Mouse (Mus musculus) hindbrain, embryonic 11.5 days (tissue): ENCODE measurements around the gene M6pr. TPM values are rescaled to one million over a fixed set of nuclear protein-coding genes. Genes with fewer than 3 reads are reported as not detected.
A peak's percentile ranks its signal among the peaks of the same experiment; 100 is the strongest.

Experiments
- ATAC-seq: fragments of 200-750 bp; cut with Nextera tagmentation; 2 replicates; pipeline ENCODE4 v1.8.0; 2017; ENCODE audit warnings: mild to moderate bottlenecking, moderate TSS enrichment, moderate library complexity; ENCODE audit not compliant: low FRiP score
- DNase-seq: peaks from one replicate; pipeline ENCODE4 v3.0.0-alpha.2; 2015; ENCODE audit warnings: low spot score
- H3K27ac ChIP-seq: fragments of 300-500 bp; sonication (generic); 2 replicates; pipeline ENCODE4 v1.5.1; 2014; ENCODE audit warnings: mild to moderate bottlenecking, low read depth, low read length
- H3K27me3 ChIP-seq: fragments of 300-500 bp; sonication (generic); 2 replicates; pipeline ENCODE4 v1.6.1; 2014; ENCODE audit warnings: mild to moderate bottlenecking, low read length, moderate library complexity, mixed read lengths; ENCODE audit not compliant: control insufficient read depth, insufficient read depth
- H3K36me3 ChIP-seq: fragments of 300-500 bp; sonication (generic); 2 replicates; pipeline ENCODE4 v1.6.1; 2014; ENCODE audit warnings: mild to moderate bottlenecking, low read length, moderate library complexity, mixed read lengths; ENCODE audit not compliant: control insufficient read depth, insufficient read depth
- H3K4me1 ChIP-seq: fragments of 300-500 bp; sonication (generic); replicated peaks from 2 replicates; pipeline ENCODE4 v1.6.1; 2014; ENCODE audit warnings: low read length, mixed read lengths; ENCODE audit not compliant: control insufficient read depth, insufficient read depth
- H3K4me2 ChIP-seq: fragments of 300-500 bp; sonication (generic); replicated peaks from 2 replicates; pipeline ENCODE4 v1.6.1; 2014; ENCODE audit warnings: mild to moderate bottlenecking, low read depth, low read length
- H3K4me3 ChIP-seq: fragments of 300-500 bp; sonication (generic); 2 replicates; pipeline ENCODE4 v1.5.1; 2014; ENCODE audit warnings: low read depth, low read length
- H3K9ac ChIP-seq: fragments of 300-500 bp; sonication (generic); 2 replicates; pipeline ENCODE4 v1.6.1; 2014; ENCODE audit warnings: low read depth, low read length
- H3K9me3 ChIP-seq: fragments of 300-500 bp; sonication (generic); 2 replicates; pipeline ENCODE4 v1.6.1; 2016; ENCODE audit warnings: low read length; ENCODE audit not compliant: control insufficient read depth
- WGBS: fragments of 180-500 bp; shearing (Covaris S2); extraction: QIAGEN DNeasy Blood & Tissue Kit; methylation state at CpG from one replicate; pipeline ENCODE4 v1.1.7; 2014; 5-methylcytosine and 5-hydroxymethylcytosine counted together
- polyA plus RNA-seq: library from polyadenylated mRNA; unstranded; fragments of >200 nt; fragmentation: Nextera tagmentation; extraction: Ambion mirVana; gene quantifications from 2 replicates; pipeline ENCODE4 v1.2.1, GENCODE M21; 2014

M6pr gene
- polyA plus RNA-seq: 84.4 and 91.4 TPM in 2 replicates

- no peak within 1 kb of the TSS; the same call in none of the 2 replicates for H3K27ac ChIP-seq
- peak; percentile 98 for ATAC-seq
Observed at GRCm38 (mm10) chr6:122308505-122309393, at the start of gene M6pr. Gene M6pr, plus strand, starts transcription at chr6:122308720.

DNA sequence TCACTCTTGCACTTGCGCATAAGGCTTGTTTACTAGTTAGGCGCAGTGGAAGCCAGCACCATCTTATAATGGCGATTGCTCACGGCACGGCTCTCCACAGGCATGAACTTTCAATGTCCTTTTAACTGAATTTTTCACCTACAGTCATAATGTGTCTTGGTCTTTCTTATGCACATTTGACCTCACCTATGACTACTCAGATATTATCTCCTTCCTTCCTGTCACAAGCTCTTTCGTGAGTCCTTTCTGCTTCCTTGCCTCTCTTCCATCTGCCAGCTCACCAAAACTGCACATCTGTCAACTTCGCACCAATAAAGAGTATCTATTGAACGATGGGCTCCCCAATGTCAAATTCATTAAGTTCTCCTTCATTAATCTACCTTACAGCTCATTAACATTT, 46.0 kb upstream of the M6pr start:
- Histone ChIP-seq H3K27ac (no peak overlapping the region), H3K4me2 (no peak overlapping the region), H3K36me3 (no peaks in the 10 kb centered on the region), H3K27me3 (no peaks in the 10 kb centered on the region), H3K4me3 (no peak overlapping the region), H3K4me1 (no peaks in the 10 kb centered on the region), H3K9ac (no peak overlapping the region), H3K9me3 (no peaks in the 10 kb centered on the region)
- DNase-seq: no peak
- 92% methylated on average over 8 of the region's 8 CpGs for WGBS
- no peak for ATAC-seq

More at GRCm38 (mm10) chr6:122308505-122309393, at the start of gene M6pr:
- Histone ChIP-seq H3K36me3 (no peaks in the 10 kb centered on the region), H3K9ac (peak within 1 kb of the TSS; percentile 76), H3K27me3 (no peaks in the 10 kb centered on the region), H3K4me1 (peaks cover 2% of the 10 kb centered on the region; the same call in 1 of the 2 replicates), H3K4me2 (peak within 1 kb of the TSS; percentile 81), H3K4me3 (peak within 1 kb of the TSS; percentile 76), H3K9me3 (no peaks in the 10 kb centered on the region)
- peak; percentile 95 for DNase-seq
- under 1% methylated on average over 49 of the region's 49 CpGs for WGBS

- H3K9ac ChIP-seq: no peak overlapping the region
- H3K27ac ChIP-seq: no peak overlapping the region
- H3K4me3 ChIP-seq: no peak overlapping the region
- H3K4me2 ChIP-seq: no peak overlapping the region
- H3K36me3 ChIP-seq: no peaks in the 10 kb centered on the region
- no peaks in the 10 kb centered on the region for H3K27me3 ChIP-seq
- DNase-seq (no peak), ATAC-seq (no peak)
- no peaks in the 10 kb centered on the region for H3K4me1 ChIP-seq
- WGBS: 85% methylated on average over 3 of the region's 3 CpGs
- no peaks in the 10 kb centered on the region for H3K9me3 ChIP-seq
Observed at GRCm38 (mm10) chr6:122268561-122268960, 40.0 kb upstream of the M6pr start.

DNA sequence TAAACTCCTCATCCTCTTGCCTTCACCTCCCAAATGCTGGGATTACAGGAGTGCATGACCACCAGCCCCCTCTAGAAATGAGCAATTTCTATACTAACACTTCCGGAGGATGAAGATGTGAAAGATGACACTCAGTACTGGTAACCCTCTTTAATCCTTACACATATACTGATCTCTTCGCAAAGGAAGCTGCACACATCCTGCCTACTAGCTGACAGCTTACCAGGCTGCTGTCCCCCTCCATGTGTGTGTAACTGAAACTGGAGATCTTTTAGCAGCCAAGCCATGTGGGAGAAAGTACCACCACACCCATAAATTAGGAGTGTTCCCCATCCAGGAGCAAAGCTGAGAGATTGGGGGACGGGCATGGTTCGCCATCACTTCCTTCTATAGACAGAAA, 39.4 kb upstream of the M6pr start:
- no peak overlapping the region for H3K9ac ChIP-seq
- 93% methylated on average over 4 of the region's 4 CpGs for WGBS
- H3K36me3 ChIP-seq: no peaks in the 10 kb centered on the region
- no peak overlapping the region for H3K4me2 ChIP-seq
- ATAC-seq: no peak
- no peak for DNase-seq
- no peaks in the 10 kb centered on the region for H3K27me3 ChIP-seq
- no peak overlapping the region for H3K27ac ChIP-seq
- no peaks in the 10 kb centered on the region for H3K4me1 ChIP-seq
- H3K9me3 ChIP-seq: no peaks in the 10 kb centered on the region
- H3K4me3 ChIP-seq: no peak overlapping the region

- no peak overlapping the region for H3K9ac ChIP-seq
- H3K27ac ChIP-seq: no peak overlapping the region
- H3K36me3 ChIP-seq: no peaks in the 10 kb centered on the region
- no peaks in the 10 kb centered on the region for H3K4me1 ChIP-seq
- DNase-seq (no peak), ATAC-seq (no peak)
- no peaks in the 10 kb centered on the region for H3K27me3 ChIP-seq
- WGBS: 90% methylated on average over 11 of the region's 11 CpGs
- H3K4me3 ChIP-seq: no peak overlapping the region
- H3K4me2 ChIP-seq: no peak overlapping the region
- H3K9me3 ChIP-seq: no peaks in the 10 kb centered on the region
Observed at GRCm38 (mm10) chr6:122270152-122270551, 38.4 kb upstream of the M6pr start.

- H3K27me3 ChIP-seq: no peaks in the 10 kb centered on the region
- H3K4me3 ChIP-seq: no peak overlapping the region
- no peaks in the 10 kb centered on the region for H3K4me1 ChIP-seq
- H3K36me3 ChIP-seq: no peaks in the 10 kb centered on the region
- H3K27ac ChIP-seq: no peak overlapping the region
- no peak for DNase-seq
- WGBS: 62% methylated on average over 5 of the region's 5 CpGs
- no peak overlapping the region for H3K9ac ChIP-seq
- H3K4me2 ChIP-seq: no peak overlapping the region
- no peaks in the 10 kb centered on the region for H3K9me3 ChIP-seq
- no peak for ATAC-seq
Observed at GRCm38 (mm10) chr6:122274546-122274945, 34.0 kb upstream of the M6pr start.

DNA sequence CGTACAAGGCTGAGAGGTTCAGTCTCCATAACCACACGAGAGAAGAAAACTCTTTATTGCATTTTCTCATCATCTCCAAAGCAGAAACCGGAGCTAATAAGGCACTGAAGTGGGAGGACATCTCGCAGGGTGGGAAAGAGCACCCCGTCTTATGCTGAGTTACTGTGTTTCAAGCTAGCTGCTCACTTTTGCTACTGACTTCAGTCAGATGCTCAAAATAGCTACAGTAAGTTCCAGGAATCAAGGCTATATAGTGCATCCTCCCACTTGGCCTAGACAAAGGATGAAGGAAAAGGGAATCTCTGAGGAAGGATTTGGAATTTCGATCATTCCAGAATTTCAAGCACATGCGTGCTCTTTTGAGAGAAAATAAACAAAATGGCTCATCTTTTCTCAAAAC, 32.0 kb upstream of the M6pr start:
- no peak for DNase-seq
- no peaks in the 10 kb centered on the region for H3K9me3 ChIP-seq
- H3K9ac ChIP-seq: no peak overlapping the region
- no peak overlapping the region for H3K27ac ChIP-seq
- no peaks in the 10 kb centered on the region for H3K27me3 ChIP-seq
- H3K4me3 ChIP-seq: no peak overlapping the region
- H3K4me1 ChIP-seq: no peaks in the 10 kb centered on the region
- WGBS: 88% methylated on average over 7 of the region's 7 CpGs
- no peaks in the 10 kb centered on the region for H3K36me3 ChIP-seq
- no peak for ATAC-seq
- no peak overlapping the region for H3K4me2 ChIP-seq

GRCm38 (mm10) chr6:122282782-122283181, 25.7 kb upstream of the M6pr start, which contains the start of gene Klrg1:
Gene Klrg1, minus strand, starts transcription at chr6:122282882.
- DNase-seq: no peak
- no peaks in the 10 kb centered on the region for H3K9me3 ChIP-seq
- H3K27ac ChIP-seq: no peak within 1 kb of the TSS
- no peaks in the 10 kb centered on the region for H3K36me3 ChIP-seq
- no peak within 1 kb of the TSS for H3K4me2 ChIP-seq
- H3K4me3 ChIP-seq: no peak within 1 kb of the TSS
- H3K4me1 ChIP-seq: no peaks in the 10 kb centered on the region
- H3K9ac ChIP-seq: no peak within 1 kb of the TSS
- ATAC-seq: no peak
- no peaks in the 10 kb centered on the region for H3K27me3 ChIP-seq
- WGBS: 85% methylated on average over 6 of the region's 6 CpGs

GRCm38 (mm10) chr6:122283429-122283828, 25.1 kb upstream of the M6pr start:
- Histone ChIP-seq H3K9ac (no peak overlapping the region), H3K27ac (no peak overlapping the region), H3K27me3 (no peaks in the 10 kb centered on the region), H3K4me3 (no peak overlapping the region), H3K4me2 (no peak overlapping the region), H3K9me3 (no peaks in the 10 kb centered on the region), H3K36me3 (no peaks in the 10 kb centered on the region), H3K4me1 (no peaks in the 10 kb centered on the region)
- no peak for ATAC-seq
- WGBS: 78% methylated on average over 2 of the region's 2 CpGs
- DNase-seq: no peak
